Mouse (Mus musculus) thymus, adult 2 months (tissue): Measurements from ENCODE around the gene Timp1. TPM values are rescaled to one million over a fixed set of nuclear protein-coding genes. Genes with fewer than 3 reads are reported as not detected.

ENCODE experiments used
- DNase-seq: peaks from one replicate; pipeline ENCODE4 v3.0.0; 2021
- H3K27ac ChIP-seq: fragments of 200-500 bp; 2 replicates; pipeline ENCODE4 v1.5.1; 2012; ENCODE audit warnings: low read length, control low read depth; ENCODE audit not compliant: control insufficient read depth, insufficient read depth
- H3K27me3 ChIP-seq: fragments of 200-500 bp; 2 replicates; pipeline ENCODE4 v1.6.1; 2012; ENCODE audit warnings: mild to moderate bottlenecking, low read length, moderate library complexity, mixed read lengths; ENCODE audit not compliant: control insufficient read depth, insufficient read depth
- H3K36me3 ChIP-seq: fragments of 200-500 bp; 2 replicates; pipeline ENCODE4 v1.6.1; 2012; ENCODE audit warnings: mild to moderate bottlenecking, low read length, moderate library complexity; ENCODE audit not compliant: control insufficient read depth, insufficient read depth
- H3K4me1 ChIP-seq: fragments of 200-500 bp; replicated peaks from 2 replicates; pipeline ENCODE4 v1.6.1; 2012; ENCODE audit warnings: low read length; ENCODE audit not compliant: control insufficient read depth, insufficient read depth
- H3K4me3 ChIP-seq: fragments of 200-500 bp; 2 replicates; pipeline ENCODE4 v1.5.1; 2012; ENCODE audit warnings: mild to moderate bottlenecking, low read length, control low read depth, moderate library complexity; ENCODE audit not compliant: control insufficient read depth, insufficient read depth
- CTCF ChIP-seq: fragments of 200-500 bp; IDR thresholded peaks from 2 replicates; pipeline ENCODE4 v1.5.1; 2012; ENCODE audit warnings: mild to moderate bottlenecking, control low read depth, low read length, moderate library complexity, borderline replicate concordance; ENCODE audit not compliant: control insufficient read depth, poor library complexity, insufficient read depth; ENCODE audit errors: extremely low read depth
- POLR2A ChIP-seq: fragments of 200-500 bp; IDR thresholded peaks from 2 replicates; pipeline ENCODE4 v1.6.1; 2012; ENCODE audit warnings: mild to moderate bottlenecking, low read length, control low read depth, moderate library complexity; ENCODE audit not compliant: control insufficient read depth, poor library complexity, insufficient read depth; ENCODE audit errors: extremely low read depth
- WGBS: fragments of 180-500 bp; shearing (Covaris S2); methylation state at CpG from one replicate; pipeline ENCODE4 v1.1.7; 2018; 5-methylcytosine and 5-hydroxymethylcytosine counted together
- polyA plus RNA-seq: library from polyadenylated mRNA; depleted of rRNA; stranded (reverse); fragments of >200 nt; gene quantifications from 2 replicates; pipeline ENCODE4 v1.2.3, GENCODE M21; 2012

Gene Timp1
- polyA plus RNA-seq, 1 experiment, result 12.0 TPM

- no peak overlapping the region for H3K27ac ChIP-seq
- TF ChIP-seq POLR2A (no peak), CTCF (no peak)
- no peak for DNase-seq
- H3K4me3 ChIP-seq, result no peak overlapping the region
- H3K36me3 ChIP-seq, result no peaks in the 10 kb centered on the region
- H3K4me1 ChIP-seq, result no peaks in the 10 kb centered on the region
- WGBS, result 56% methylated on average over 10 of the region's 11 CpGs
- no peaks in the 10 kb centered on the region for H3K27me3 ChIP-seq
These were observed 3.0 kb downstream of the Timp1 start for GRCm38 (mm10) chrX:20872928-20873500.

GRCm38 (mm10) chrX:20875241-20875640, 5.3 kb downstream of the Timp1 start:
- no peak for DNase-seq
- Histone ChIP-seq H3K36me3 (no peaks in the 10 kb centered on the region), H3K4me3 (no peak overlapping the region), H3K27ac (no peak overlapping the region), H3K4me1 (no peaks in the 10 kb centered on the region), H3K27me3 (no peaks in the 10 kb centered on the region)
- TF ChIP-seq CTCF (no peak), POLR2A (no peak)
- WGBS, result 82% methylated on average over 3 of the region's 3 CpGs

GRCm38 (mm10) chrX:20910074-20910473, 40.1 kb downstream of the Timp1 start:
- no peaks in the 10 kb centered on the region for H3K27me3 ChIP-seq
- H3K36me3 ChIP-seq, result no peaks in the 10 kb centered on the region
- no peak for TF ChIP-seq POLR2A
- no peak for TF ChIP-seq CTCF
- no peak overlapping the region for H3K27ac ChIP-seq
- no peak overlapping the region for H3K4me3 ChIP-seq
- H3K4me1 ChIP-seq, result no peaks in the 10 kb centered on the region
- WGBS, result 60% methylated on average over 3 of the region's 3 CpGs
- no peak for DNase-seq

- no peak for DNase-seq
- Histone ChIP-seq H3K36me3 (no peaks in the 10 kb centered on the region), H3K27me3 (no peaks in the 10 kb centered on the region), H3K4me3 (no peak overlapping the region), H3K4me1 (no peaks in the 10 kb centered on the region), H3K27ac (no peak overlapping the region)
- 70% methylated on average over 6 of the region's 6 CpGs for WGBS
- TF ChIP-seq CTCF (no peak), POLR2A (no peak)
These were observed 43.8 kb downstream of the Timp1 start for GRCm38 (mm10) chrX:20913726-20914125.

GRCm38 (mm10) chrX:20915075-20915474, 45.1 kb downstream of the Timp1 start:
- no peak overlapping the region for H3K4me3 ChIP-seq
- no peaks in the 10 kb centered on the region; the same call in 1 of the 2 replicates for H3K27me3 ChIP-seq
- no peak overlapping the region for H3K27ac ChIP-seq
- DNase-seq, result no peak
- no peaks in the 10 kb centered on the region for H3K36me3 ChIP-seq
- TF ChIP-seq CTCF (no peak), POLR2A (no peak)
- H3K4me1 ChIP-seq, result no peaks in the 10 kb centered on the region

GRCm38 (mm10) chrX:20920249-20920843, 50.4 kb downstream of the Timp1 start:
- DNase-seq, result no peak
- H3K27ac ChIP-seq, result no peak overlapping the region
- H3K36me3 ChIP-seq, result no peaks in the 10 kb centered on the region
- no peak for TF ChIP-seq CTCF
- no peak for TF ChIP-seq POLR2A
- H3K27me3 ChIP-seq, result peaks cover 4% of the 10 kb centered on the region; the same call in 1 of the 2 replicates
- peak overlapping the region; percentile 33 for H3K4me3 ChIP-seq
- WGBS, result 2% methylated on average over 35 of the region's 49 CpGs
- peaks cover 8% of the 10 kb centered on the region for H3K4me1 ChIP-seq
